Mouse (Mus musculus) kidney, adult 2 months (tissue): Measurements from ENCODE around the gene Synm. TPM values are rescaled to one million over a fixed set of nuclear protein-coding genes. Genes with fewer than 3 reads are reported as not detected.

ENCODE experiments used
- DNase-seq: peaks from one replicate; pipeline ENCODE4 v3.0.0; 2021
- H3K27ac ChIP-seq: fragments of 200-500 bp; 2 replicates; pipeline ENCODE4 v1.5.1; 2012; ENCODE audit warnings: low read depth, low read length, control low read depth, inconsistent platforms; ENCODE audit not compliant: insufficient read depth
- H3K27me3 ChIP-seq: fragments of 200-500 bp; replicated peaks from 2 replicates; pipeline ENCODE4 v1.6.1; 2012; ENCODE audit warnings: mild to moderate bottlenecking, moderate library complexity, low read length, inconsistent platforms; ENCODE audit not compliant: control insufficient read depth, insufficient read depth
- H3K36me3 ChIP-seq: fragments of 200-500 bp; 2 replicates; pipeline ENCODE4 v1.6.1; 2012; ENCODE audit warnings: mild to moderate bottlenecking, moderate library complexity, low read length, inconsistent platforms; ENCODE audit not compliant: control insufficient read depth, insufficient read depth
- H3K4me1 ChIP-seq: fragments of 200-500 bp; 2 replicates; pipeline ENCODE4 v1.6.1; 2011; ENCODE audit warnings: low read length; ENCODE audit not compliant: control insufficient read depth, insufficient read depth
- H3K4me3 ChIP-seq: fragments of 200-500 bp; 2 replicates; pipeline ENCODE4 v1.5.1; 2011; ENCODE audit warnings: mild to moderate bottlenecking, low read depth, low read length, control low read depth; ENCODE audit not compliant: insufficient read depth
- CTCF ChIP-seq: fragments of 200-500 bp; conservative IDR thresholded peaks from 2 replicates; pipeline ENCODE4 v1.5.1; 2011; ENCODE audit warnings: low read depth, mild to moderate bottlenecking, control low read depth, low read length, moderate library complexity, mixed read lengths; ENCODE audit not compliant: insufficient read depth, insufficient read length
- POLR2A ChIP-seq: fragments of 200-500 bp; IDR thresholded peaks from one replicate; pipeline ENCODE4 v1.6.1; 2011; ENCODE audit warnings: low read depth, low read length, control low read depth
- WGBS: fragments of 180-500 bp; shearing (Covaris S2); methylation state at CpG from one replicate; pipeline ENCODE4 v1.1.7; 2018; 5-methylcytosine and 5-hydroxymethylcytosine counted together
- polyA plus RNA-seq: library from polyadenylated mRNA; depleted of rRNA; stranded (reverse); fragments of >200 nt; gene quantifications from 2 replicates; pipeline ENCODE4 v1.2.3, GENCODE M21; 2012

Gene Synm
- polyA plus RNA-seq, 1 experiment: 1.1 TPM

DNA sequence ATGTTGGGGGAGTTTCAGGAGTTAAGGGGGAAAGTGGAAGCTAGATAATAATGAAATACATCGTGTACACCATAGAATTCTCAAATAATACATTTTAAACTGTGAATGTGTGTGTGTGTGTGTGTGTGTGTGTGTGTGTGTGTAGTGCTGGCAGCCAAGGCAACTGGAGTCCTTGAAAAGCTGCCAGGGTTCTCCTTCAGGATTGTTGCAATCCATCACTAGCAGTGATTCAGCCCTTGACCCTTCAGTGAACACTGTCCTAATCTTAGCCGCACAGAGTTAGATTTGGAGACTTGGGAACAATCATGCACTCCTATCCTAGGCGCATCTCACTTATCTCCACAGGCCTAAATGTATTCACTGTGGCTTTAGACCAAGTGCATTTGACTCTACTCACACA lies 8.6 kb upstream of the Synm start:
- no peak overlapping the region for H3K4me3 ChIP-seq
- H3K27me3 ChIP-seq: no peaks in the 10 kb centered on the region
- no peak overlapping the region for H3K27ac ChIP-seq
- DNase-seq: no peak
- TF ChIP-seq POLR2A (no peak), CTCF (no peak)
- no peaks in the 10 kb centered on the region for H3K36me3 ChIP-seq
- WGBS: 76% methylated on average over 3 of the region's 3 CpGs
- no peaks in the 10 kb centered on the region for H3K4me1 ChIP-seq

DNA sequence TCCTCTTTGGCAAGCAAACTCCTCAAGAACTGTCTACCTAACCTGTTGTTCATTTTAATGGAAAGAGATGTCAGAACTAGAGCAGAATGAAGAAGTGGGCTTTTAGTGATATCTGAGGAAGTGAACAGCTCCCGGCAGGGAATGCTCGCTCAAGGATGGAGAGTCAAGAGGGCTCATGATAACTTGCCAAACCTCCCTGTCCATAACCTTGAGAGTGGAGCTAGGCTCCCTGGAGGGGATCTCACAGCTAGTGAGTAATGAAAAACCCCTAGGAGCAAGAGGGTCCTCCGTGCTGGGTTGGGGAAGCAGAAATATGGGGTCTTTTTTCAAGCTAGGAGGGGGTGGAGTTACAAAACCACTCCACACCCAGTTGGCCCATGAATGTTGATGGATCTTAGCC lies 4.1 kb upstream of the Synm start:
- no peaks in the 10 kb centered on the region for H3K36me3 ChIP-seq
- no peak for TF ChIP-seq POLR2A
- TF ChIP-seq CTCF: no peak
- H3K4me1 ChIP-seq: no peaks in the 10 kb centered on the region
- H3K27me3 ChIP-seq: no peaks in the 10 kb centered on the region
- 48% methylated on average over 3 of the region's 3 CpGs for WGBS
- no peak for DNase-seq
- no peak overlapping the region for H3K4me3 ChIP-seq
- no peak overlapping the region for H3K27ac ChIP-seq

DNA sequence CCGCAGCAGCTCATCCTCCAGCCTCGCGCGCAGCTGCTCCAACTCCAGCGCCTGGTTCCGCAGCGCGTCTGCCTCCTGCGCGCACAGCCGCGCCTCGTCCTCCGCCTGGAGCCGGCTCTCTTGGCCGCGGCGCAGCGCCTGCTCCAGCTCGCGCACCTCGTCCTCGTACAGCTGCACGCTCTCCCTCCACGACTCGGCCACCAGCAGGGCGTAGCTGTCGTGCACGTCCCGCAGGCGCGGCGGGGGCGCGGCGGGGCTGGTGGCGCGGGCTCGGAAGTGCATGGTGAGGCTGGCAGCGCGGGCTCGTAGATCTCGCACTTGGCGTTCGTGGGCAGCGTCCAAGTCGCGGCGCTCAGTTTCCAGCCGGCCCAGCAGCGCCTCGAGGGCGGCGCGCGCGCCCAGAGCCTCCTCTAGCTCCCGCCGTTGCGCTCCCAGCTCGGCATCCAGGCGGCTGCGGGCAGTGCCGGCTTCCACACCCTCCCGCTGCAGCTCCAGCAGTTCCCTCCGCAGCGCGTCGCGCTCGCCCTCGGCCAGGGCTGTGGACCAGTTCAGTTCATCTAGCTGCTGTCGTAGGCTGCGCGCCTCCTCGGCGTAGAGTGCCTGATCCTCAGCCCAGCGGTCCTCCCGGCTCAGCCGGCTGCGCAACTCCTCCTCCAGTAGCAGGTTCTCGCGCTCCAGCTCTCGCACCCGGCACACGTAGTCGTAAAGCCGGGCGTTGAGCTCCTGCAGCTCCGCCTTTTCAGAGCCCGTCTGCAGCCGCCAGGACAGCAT lies 499 bp downstream of the Synm start:
- under 1% methylated on average over 92 of the region's 92 CpGs for WGBS

DNA sequence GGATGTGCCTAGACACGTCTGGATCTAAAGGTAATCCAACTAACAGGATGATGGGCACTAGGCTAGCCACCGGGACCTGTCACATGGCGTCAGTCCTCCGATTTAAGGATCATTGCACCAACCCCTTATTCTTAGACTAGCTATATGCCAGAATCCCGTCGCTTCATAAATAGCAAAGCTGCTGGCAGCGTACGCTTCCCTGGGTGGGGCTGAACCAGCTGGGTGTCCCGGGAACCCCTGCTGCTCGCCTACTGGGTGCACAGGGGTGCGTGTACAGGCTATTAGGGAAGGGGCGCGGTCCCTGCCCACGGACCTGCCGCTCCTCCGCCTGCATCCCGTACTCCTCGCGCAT lies 1.1 kb downstream of the Synm start:
- Histone ChIP-seq H3K27ac (no peak overlapping the region), H3K27me3 (no peaks in the 10 kb centered on the region), H3K36me3 (no peaks in the 10 kb centered on the region), H3K4me3 (peak overlapping the region; percentile 59; the same call in 1 of the 2 replicates), H3K4me1 (no peaks in the 10 kb centered on the region)
- DNase-seq: no peak
- no peak for TF ChIP-seq POLR2A
- no peak for TF ChIP-seq CTCF
- WGBS: 2% methylated on average over 19 of the region's 19 CpGs

More for the DNA sequence above, 499 bp downstream of the Synm start:
- no peak for DNase-seq
- Histone ChIP-seq H3K36me3 (no peaks in the 10 kb centered on the region), H3K4me3 (peak overlapping the region; percentile 59), H3K27ac (no peak overlapping the region), H3K4me1 (no peaks in the 10 kb centered on the region), H3K27me3 (no peaks in the 10 kb centered on the region)
- no peak for TF ChIP-seq POLR2A
- no peak for TF ChIP-seq CTCF

DNA sequence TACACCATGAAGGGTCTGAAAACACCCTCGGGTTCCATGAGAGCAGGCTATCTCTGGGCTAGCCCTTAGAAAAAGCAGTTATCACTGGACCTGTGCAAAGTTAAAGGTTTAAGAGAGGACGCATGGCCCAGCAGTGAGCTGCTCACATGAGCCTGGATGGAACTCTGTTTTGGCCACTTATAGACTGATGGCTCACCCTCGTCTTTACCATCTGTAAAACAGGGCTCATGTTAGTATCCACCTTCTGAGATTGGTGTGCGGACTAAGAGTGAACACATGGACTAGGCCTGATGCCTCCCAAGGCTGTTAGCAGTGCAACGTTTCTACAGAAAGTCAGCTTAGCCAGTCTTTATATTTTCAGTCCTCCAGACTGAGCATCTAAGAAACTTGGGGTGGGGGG lies 2.9 kb downstream of the Synm start:
- H3K27me3 ChIP-seq: no peaks in the 10 kb centered on the region
- WGBS: 91% methylated on average over 5 of the region's 5 CpGs
- H3K4me3 ChIP-seq: no peak overlapping the region
- H3K4me1 ChIP-seq: no peaks in the 10 kb centered on the region
- DNase-seq: no peak
- H3K27ac ChIP-seq: no peak overlapping the region
- H3K36me3 ChIP-seq: no peaks in the 10 kb centered on the region
- TF ChIP-seq CTCF: no peak
- TF ChIP-seq POLR2A: no peak

DNA sequence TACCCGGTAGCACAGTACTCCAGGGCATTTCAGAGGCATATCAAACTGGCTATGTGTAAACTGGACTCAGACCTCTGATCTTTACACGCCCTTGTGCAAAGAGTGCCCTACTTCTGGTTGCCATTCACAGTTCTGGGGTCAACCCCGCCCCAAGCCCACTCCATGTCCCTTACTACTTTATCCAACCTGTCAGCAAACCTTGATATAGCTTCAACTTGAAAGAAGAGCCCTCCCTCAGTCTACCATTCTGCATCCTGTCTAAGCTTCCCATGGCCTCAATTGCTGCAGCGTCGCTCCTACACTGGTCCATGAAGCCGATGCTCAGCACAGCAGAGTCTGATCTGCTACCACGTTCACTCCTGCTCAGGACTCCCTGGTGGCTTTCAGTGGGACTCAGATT lies 4.2 kb downstream of the Synm start:
- no peaks in the 10 kb centered on the region for H3K27me3 ChIP-seq
- H3K27ac ChIP-seq: no peak overlapping the region
- DNase-seq: no peak
- H3K36me3 ChIP-seq: no peaks in the 10 kb centered on the region
- no peaks in the 10 kb centered on the region for H3K4me1 ChIP-seq
- H3K4me3 ChIP-seq: no peak overlapping the region
- TF ChIP-seq CTCF: no peak
- TF ChIP-seq POLR2A: no peak
- WGBS: 93% methylated on average over 7 of the region's 7 CpGs

DNA sequence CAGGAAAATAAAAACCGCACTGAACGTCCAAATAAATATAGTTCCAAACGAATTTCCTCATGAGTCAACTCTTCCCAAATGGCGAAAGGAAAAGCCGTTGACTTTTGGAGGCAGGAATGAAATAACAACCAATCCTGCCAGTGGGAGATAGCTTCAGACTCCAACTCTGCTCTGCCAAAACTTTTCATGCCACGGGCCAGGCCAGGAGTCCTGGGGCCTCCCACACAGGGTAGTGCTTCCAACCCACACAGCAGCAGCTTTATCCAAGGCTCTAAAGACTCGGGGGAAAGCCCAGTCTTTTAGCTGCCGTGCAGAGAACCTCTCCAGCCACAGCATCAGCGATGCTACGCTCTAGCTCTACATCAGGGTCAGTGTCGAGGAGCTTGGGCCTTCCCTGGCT lies 4.9 kb downstream of the Synm start:
- no peaks in the 10 kb centered on the region for H3K36me3 ChIP-seq
- no peaks in the 10 kb centered on the region for H3K27me3 ChIP-seq
- H3K4me3 ChIP-seq: no peak overlapping the region
- no peak overlapping the region for H3K27ac ChIP-seq
- H3K4me1 ChIP-seq: no peaks in the 10 kb centered on the region
- 72% methylated on average over 11 of the region's 11 CpGs for WGBS
- no peak for TF ChIP-seq CTCF
- TF ChIP-seq POLR2A: no peak
- DNase-seq: no peak
